Mouse (Mus musculus): Measurements from ENCODE around the gene Grik5. TPM values are rescaled to one million over a fixed set of nuclear protein-coding genes. Genes with fewer than 3 reads are reported as not detected.

The Grik5 gene
- polyA plus RNA-seq, 1 experiment: 191 TPM

DNA sequence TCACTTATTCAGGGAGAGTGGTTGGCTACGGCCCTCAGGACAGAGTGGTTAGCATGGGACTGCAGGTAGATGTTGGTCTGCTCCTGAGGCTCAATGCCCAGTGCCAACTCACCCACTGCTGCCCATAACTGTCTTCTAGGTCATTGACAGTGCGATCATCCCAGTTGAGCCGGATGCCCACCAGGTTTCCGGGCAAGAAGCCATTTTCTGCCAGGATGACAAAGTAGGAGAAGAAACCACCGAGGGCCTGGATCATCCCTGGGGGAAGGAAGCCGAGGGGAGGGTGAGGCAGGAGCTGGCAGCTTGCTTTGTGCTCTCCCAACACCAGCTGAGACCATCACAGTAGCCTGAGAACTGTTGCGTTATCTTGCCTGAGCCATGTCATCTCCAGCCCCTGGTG, 91.7 kb downstream of the Grik5 start:
- H3K4me3 ChIP-seq (ENCODE audit: insufficient read depth, low read length): no peak overlapping the region
- no peaks in the 10 kb centered on the region; the same call in 1 of the 2 replicates for H3K4me1 ChIP-seq (ENCODE audit: control insufficient read depth, insufficient read depth, low read length)
- 0 out of 2 replicates have a peak overlapping the region, but pooled peaks have one; percentile 8 for H3K27ac ChIP-seq (ENCODE audit: insufficient read depth, low read length)
- TF ChIP-seq POLR2A (IDR thresholded peaks at IDR 0.05; ENCODE audit: extremely low read depth, insufficient read depth, low read length) (0 out of 2 replicates have a peak, but pooled peaks have one; percentile 5), CTCF (IDR thresholded peaks at IDR 0.05; ENCODE audit: extremely low read depth, insufficient read depth, low read length) (no peak)

DNA sequence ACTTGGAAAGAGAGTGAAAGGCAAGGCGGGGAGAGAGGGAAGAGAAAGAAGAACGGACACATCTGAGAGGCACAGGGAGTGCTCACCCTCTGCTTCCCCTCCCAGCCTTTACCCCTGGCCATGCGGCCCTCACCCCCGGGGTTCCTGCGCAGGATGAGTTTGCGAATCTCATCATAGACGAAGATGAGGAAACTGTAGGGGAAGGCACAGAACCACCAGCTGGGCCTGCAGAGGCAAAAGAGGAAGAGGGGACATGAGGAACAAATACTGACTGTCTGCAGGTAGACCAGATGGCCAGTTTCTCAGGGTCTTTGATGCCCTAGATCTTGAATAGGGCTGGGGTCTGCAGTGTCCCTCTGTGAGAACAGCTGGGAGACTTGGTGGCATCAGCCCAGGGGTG, 93.4 kb downstream of the Grik5 start:
- TF ChIP-seq POLR2A (IDR thresholded peaks at IDR 0.05; ENCODE audit: extremely low read depth, insufficient read depth, low read length) (no peak), CTCF (IDR thresholded peaks at IDR 0.05; ENCODE audit: extremely low read depth, insufficient read depth, low read length) (no peak)
- H3K4me3 ChIP-seq (ENCODE audit: insufficient read depth, low read length): no peak overlapping the region
- H3K4me1 ChIP-seq (ENCODE audit: control insufficient read depth, insufficient read depth, low read length): no peaks in the 10 kb centered on the region; the same call in 1 of the 2 replicates
- H3K27ac ChIP-seq (ENCODE audit: insufficient read depth, low read length): no peak overlapping the region

DNA sequence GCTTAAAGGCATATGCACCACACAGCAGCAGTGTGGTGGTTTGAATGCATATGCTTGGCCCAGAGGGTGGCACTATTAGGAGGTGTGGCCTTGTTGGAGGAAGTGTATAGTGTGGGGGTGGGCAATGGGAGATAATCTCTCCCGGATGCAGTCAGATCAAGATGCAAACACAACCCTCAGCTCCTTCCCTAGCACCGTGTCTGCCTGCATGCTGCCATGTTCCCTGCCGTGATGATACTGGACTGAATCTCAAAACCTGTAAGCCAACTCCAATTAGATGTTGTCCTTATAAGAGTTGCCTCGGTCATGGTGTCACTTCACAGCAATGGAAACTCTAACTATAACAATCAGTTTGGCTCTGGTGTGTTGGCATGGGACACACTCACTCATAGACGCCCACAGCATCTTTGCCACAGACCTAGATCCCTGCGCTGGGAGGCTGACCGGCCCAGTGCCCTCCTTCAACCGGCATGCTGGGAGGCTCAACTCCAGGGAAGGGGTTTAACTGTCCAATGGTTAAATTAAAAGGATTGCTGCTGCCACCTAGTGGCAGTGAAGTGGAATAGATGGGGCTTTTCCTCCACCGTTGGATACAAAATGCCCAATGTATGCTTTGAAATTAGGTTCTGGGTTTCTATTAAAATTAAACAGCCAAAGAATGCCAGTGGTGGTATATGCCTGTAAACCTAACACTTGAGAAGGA, 97.1 kb downstream of the Grik5 start:
- Histone ChIP-seq H3K4me1 (ENCODE audit: control insufficient read depth, insufficient read depth, low read length) (peaks cover under 1% of the 10 kb centered on the region; the same call in 1 of the 2 replicates), H3K27ac (ENCODE audit: insufficient read depth, low read length) (no peak overlapping the region), H3K4me3 (ENCODE audit: insufficient read depth, low read length) (no peak overlapping the region)
- TF ChIP-seq CTCF (IDR thresholded peaks at IDR 0.05; ENCODE audit: extremely low read depth, insufficient read depth, low read length) (peak; percentile 60; the same call in 1 of the 2 replicates), POLR2A (IDR thresholded peaks at IDR 0.05; ENCODE audit: extremely low read depth, insufficient read depth, low read length) (no peak)

DNA sequence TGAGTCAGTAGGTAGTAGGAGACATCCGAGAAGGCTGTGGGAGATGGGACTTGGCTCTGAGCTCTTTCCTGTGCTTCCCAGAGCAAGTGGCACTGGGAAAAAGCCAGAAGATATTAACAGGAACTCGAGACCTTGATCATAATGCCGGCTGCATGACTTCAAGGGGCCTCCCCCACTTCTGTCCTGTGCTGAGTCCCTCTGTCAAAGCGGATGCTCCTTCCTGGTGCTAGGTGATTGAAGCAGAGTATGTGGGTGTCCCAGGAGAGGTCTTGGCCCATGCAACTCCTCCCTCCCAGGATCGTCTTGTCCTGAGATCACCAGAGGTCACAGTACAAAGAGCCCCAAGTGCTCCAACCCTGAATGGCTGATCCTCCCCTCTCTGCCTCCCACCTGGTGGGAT, 98.2 kb downstream of the Grik5 start:
- TF ChIP-seq POLR2A (IDR thresholded peaks at IDR 0.05; ENCODE audit: extremely low read depth, insufficient read depth, low read length) (no peak), CTCF (IDR thresholded peaks at IDR 0.05; ENCODE audit: extremely low read depth, insufficient read depth, low read length) (no peak)
- Histone ChIP-seq H3K27ac (ENCODE audit: insufficient read depth, low read length) (no peak overlapping the region), H3K4me1 (ENCODE audit: control insufficient read depth, insufficient read depth, low read length) (peaks cover 2% of the 10 kb centered on the region; the same call in 1 of the 2 replicates), H3K4me3 (ENCODE audit: insufficient read depth, low read length) (no peak overlapping the region)

GRCm38 (mm10) chr7:24973208-24973607, 98.9 kb downstream of the Grik5 start:
- TF ChIP-seq CTCF (IDR thresholded peaks at IDR 0.05; ENCODE audit: extremely low read depth, insufficient read depth, low read length) (no peak), POLR2A (IDR thresholded peaks at IDR 0.05; ENCODE audit: extremely low read depth, insufficient read depth, low read length) (no peak)

GRCm38 (mm10) chr7:24971972-24972893, 99.9 kb downstream of the Grik5 start, which contains the start of gene Rabac1:
TSS of gene Rabac1 (minus strand) at chr7:24972754.
- H3K4me3 ChIP-seq (ENCODE audit: insufficient read depth, low read length): peak within 1 kb of the TSS; percentile 92
- H3K4me1 ChIP-seq (ENCODE audit: control insufficient read depth, insufficient read depth, low read length): peaks cover 2% of the 10 kb centered on the region; the same call in 1 of the 2 replicates
- TF ChIP-seq POLR2A (IDR thresholded peaks at IDR 0.05; ENCODE audit: extremely low read depth, insufficient read depth, low read length) (peak; percentile 98), CTCF (IDR thresholded peaks at IDR 0.05; ENCODE audit: extremely low read depth, insufficient read depth, low read length) (0 out of 2 replicates have a peak, but pooled peaks have one; percentile 5)
- H3K27ac ChIP-seq (ENCODE audit: insufficient read depth, low read length): peak within 1 kb of the TSS; percentile 93

More at GRCm38 (mm10) chr7:24973208-24973607, 98.9 kb downstream of the Grik5 start:
- Histone ChIP-seq H3K27ac (ENCODE audit: insufficient read depth, low read length) (no peak overlapping the region), H3K4me1 (ENCODE audit: control insufficient read depth, insufficient read depth, low read length) (peaks cover 2% of the 10 kb centered on the region; the same call in 1 of the 2 replicates), H3K4me3 (ENCODE audit: insufficient read depth, low read length) (no peak overlapping the region)

- TF ChIP-seq CTCF (IDR thresholded peaks at IDR 0.05; ENCODE audit: extremely low read depth, insufficient read depth, low read length): peak; percentile 60
- TF ChIP-seq POLR2A (IDR thresholded peaks at IDR 0.05; ENCODE audit: extremely low read depth, insufficient read depth, low read length): no peak
- Histone ChIP-seq H3K4me3 (ENCODE audit: insufficient read depth, low read length) (peak overlapping the region; percentile 92), H3K27ac (ENCODE audit: insufficient read depth, low read length) (no peak overlapping the region), H3K4me1 (ENCODE audit: control insufficient read depth, insufficient read depth, low read length) (peaks cover 2% of the 10 kb centered on the region; the same call in 1 of the 2 replicates)
Measured at GRCm38 (mm10) chr7:24971261-24971971, 100.7 kb downstream of the Grik5 start.

- no peak overlapping the region for H3K4me3 ChIP-seq (ENCODE audit: insufficient read depth, low read length)
- TF ChIP-seq CTCF (IDR thresholded peaks at IDR 0.05; ENCODE audit: extremely low read depth, insufficient read depth, low read length) (no peak), POLR2A (IDR thresholded peaks at IDR 0.05; ENCODE audit: extremely low read depth, insufficient read depth, low read length) (no peak)
- no peak overlapping the region for H3K27ac ChIP-seq (ENCODE audit: insufficient read depth, low read length)
- peaks cover 2% of the 10 kb centered on the region; the same call in 1 of the 2 replicates for H3K4me1 ChIP-seq (ENCODE audit: control insufficient read depth, insufficient read depth, low read length)
Measured at GRCm38 (mm10) chr7:24970341-24970740, 101.8 kb downstream of the Grik5 start.

- no peak overlapping the region for H3K4me3 ChIP-seq (ENCODE audit: insufficient read depth, low read length)
- peaks cover 2% of the 10 kb centered on the region; the same call in 1 of the 2 replicates for H3K4me1 ChIP-seq (ENCODE audit: control insufficient read depth, insufficient read depth, low read length)
- H3K27ac ChIP-seq (ENCODE audit: insufficient read depth, low read length): no peak overlapping the region
- TF ChIP-seq CTCF (IDR thresholded peaks at IDR 0.05; ENCODE audit: extremely low read depth, insufficient read depth, low read length): no peak
Measured at GRCm38 (mm10) chr7:24969805-24970204, 102.3 kb downstream of the Grik5 start.

All from cortical plate, adult 2 months (tissue).